Mouse (Mus musculus): ENCODE measurements around the gene Nphs1.
"Not testable (repeated sequence)": the region's sequence is repeated elsewhere in the genome, so short reads cannot be mapped to it uniquely, and the experiment has no call there.

Nphs1 gene

DNA sequence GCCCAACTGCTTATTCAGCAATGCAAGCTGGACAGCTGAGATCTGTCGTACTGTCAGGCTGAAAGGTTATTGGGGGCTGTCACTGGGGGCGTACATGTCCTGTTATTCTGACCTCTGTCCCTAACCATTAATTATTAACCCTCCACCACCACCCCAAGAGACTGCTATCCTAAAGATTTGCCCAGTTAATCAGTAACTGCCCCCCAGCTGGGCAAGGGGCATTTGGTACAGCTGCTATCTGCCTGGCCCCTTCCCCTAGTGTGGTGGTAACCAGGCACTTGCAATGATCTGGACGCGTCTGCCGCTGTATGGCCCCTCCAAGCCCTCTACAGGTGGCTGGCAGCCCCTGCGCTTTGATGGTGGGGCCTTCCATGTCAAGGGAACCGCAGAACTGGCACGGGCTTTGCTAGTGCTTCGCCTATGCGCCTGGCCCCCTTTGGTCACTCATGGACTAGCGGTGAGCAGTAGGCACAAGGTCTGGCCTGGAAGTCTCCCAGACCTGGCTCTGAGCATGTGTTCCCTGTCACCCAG is 35.4 kb downstream of the Nphs1 start, which contains the start of gene Prodh2:
TSS of gene Prodh2 (plus strand) at position 222 of the 531 bp plus-strand sequence.
- DNase-seq: no peak

DNA sequence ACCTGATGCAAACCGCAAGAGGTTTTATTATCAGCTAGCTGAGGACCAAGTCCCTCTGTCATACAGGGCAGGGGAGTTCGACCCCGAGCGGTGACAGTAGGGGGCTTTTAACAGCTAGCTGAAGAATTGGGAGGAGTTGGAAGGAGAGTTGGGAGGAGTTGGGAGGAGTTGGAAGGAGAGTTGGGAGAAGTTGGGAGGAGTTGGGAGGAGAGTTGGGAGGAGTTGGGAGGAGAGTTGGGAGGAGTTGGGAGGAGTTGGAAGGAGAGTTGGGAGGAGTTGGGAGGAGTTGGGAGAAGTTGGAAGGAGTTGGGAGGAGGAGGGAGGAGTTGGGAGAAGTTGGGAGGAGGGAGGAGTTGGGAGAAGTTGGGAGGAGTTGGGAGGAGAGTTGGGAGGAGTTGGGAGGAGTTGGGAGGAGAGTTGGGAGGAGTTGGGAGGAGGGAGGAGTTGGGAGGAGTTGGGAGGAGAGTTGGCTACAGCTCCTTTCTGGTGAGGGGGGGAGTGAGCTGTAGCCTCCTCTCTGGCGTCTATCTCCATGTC is 37.5 kb downstream of the Nphs1 start:
- not testable (repeated sequence) for DNase-seq

DNA sequence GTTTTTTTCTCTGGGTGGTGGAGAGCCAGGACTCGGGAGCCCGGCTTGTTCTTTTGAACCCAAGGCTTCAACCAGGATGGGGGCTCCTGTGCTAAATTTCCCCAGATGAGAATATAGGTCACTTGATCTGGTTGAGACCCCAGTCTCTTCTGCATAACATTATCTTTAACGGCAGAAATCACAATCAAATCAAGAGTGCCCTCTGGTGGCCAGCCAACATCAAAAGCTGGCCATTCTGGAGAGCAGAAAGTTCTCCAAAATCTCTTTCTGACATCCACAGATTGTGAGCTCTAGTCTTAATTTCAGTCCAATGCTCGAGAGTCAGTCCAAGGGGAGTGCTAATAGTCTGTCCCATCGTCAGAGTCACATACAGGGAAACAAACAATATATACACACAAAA is 43.0 kb downstream of the Nphs1 start:
- peak; percentile 38 to 46 for DNase-seq

DNA sequence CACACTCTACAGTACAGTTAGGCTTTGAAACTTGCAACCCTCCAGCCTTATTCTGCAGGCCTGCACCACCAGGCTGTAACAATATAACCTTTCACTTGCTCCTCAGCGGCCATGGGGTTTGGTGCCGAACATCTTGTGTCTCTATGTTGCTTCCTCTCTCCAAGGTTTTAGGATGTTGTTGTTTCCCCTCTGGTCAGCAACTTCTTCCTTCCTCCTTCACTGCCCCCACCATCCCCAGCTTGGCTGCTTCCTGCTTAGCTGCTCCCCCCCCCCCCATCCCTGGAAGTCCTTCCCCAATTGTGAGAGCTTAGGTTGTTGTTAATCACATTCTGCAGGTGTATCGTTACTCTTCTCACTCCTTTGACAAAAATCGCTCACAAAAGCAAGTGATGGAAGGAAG is 49.9 kb downstream of the Nphs1 start:
- no peak for DNase-seq

DNA sequence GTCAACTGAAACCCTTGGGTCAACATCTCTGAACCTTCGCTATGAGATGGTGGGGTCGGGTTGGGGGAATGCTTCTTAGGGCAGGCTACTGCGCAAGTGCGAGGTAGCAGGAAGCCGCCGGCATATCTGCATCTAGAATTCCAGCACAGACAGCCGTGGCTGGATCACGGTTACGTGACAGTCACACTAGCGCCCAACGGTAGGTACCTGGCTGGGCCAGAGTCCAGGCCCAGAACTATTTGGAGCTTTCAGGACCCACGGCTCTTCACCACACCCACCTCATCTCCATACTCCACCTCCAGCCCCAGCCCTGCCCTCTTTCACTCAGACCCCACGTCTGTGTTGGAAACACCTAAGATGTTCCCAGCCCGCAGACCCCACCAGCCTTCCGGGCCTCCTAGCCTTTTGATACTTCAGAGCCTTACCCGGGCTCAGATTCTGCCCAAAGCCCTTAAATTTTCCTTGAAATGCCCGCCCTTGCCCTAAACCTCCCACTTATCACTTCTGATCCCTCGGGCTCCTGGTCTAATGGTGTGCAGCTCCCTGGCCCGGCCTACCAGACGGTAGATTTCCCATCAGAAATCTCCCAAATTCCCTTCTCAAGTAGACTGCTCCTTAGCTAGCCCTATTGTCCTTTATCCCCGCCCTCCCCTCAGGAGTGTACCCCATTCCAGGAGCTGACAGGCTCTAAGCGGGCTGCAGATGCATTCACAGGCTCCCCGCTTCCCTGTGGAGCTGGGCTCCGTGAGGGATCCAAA is 57.1 kb downstream of the Nphs1 start:
- no peak for DNase-seq

DNA sequence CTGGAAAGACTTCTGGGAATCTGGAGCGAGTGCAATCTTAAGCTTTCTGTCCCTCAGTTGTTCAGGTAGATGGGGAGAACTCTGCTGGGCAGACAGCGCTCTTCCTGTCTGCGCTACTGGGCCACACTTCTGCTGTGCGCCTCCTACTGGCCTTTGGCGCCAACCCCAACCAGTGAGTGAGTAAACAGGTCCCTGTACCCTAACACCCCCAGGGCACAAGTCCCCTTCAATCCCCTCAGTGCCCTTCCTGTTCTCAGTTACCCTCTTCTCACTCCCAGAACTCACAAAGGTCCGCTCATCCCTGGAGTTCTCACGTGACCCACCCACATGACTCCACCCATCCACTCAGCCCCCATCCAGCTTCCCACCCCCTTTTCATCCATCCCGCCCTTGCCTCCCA is 60.2 kb downstream of the Nphs1 start:
- no peak for DNase-seq

DNA sequence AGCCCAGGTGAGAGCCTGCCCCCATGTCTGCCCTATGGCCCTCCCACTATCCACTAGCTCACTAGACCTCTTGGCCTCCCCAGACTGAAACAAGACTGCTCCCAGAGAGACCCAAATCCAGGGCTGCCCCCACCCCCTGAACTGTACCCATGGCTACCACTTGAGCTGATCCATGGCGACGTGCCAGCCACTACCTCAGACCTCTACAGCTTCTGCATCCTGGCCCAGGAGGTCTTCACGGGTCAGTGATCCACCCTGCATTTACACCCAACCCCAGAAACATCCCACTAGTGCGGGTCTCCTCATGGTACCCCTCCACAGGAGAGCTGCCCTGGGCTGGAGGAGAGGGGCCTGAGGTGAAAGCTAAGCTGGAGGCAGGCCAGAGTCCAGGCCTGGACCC is 62.3 kb downstream of the Nphs1 start:
- DNase-seq: peak; percentile 60 to 67

DNA sequence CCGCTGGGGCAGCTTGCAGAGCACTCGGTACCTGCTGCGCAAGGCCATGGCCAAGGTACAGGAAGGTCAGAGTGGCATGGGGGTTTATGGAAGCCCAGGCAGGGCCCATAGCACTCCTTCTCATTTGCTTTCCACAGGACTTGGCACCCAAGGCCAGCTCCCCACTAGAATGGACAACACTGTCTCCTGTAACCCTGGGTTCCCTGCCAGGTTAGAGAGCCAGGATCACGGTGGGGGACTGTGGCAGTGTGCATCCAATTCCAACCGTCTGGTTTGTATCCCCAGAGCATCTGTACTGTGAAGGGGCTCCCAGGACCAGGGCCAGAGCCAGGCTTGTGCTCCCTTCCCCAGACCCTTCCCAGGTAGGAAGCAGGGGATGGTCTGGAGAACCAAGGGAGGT is 62.7 kb downstream of the Nphs1 start:
- peak; percentile 79 to 85 for DNase-seq

DNA sequence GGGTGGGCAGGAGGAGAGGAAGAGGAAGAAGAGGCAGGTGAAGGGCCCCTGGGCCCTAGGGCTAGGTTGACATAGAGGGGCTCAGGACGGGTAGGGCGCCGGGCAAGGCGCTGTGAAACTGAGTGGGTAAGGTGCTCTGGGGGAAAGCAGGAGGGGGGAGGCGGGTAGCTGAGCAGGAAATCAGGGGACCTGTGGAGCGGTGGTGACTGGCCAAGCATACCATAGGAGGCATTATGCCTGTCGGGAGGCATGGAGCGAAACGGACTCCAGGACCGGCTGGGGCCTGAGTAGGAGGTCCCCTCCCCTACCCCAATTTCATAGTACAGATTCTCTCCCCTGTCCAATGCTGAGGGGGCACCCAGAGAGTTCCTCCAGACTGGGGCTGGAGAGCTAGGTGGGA is 64.8 kb downstream of the Nphs1 start:
- no peak for DNase-seq

DNA sequence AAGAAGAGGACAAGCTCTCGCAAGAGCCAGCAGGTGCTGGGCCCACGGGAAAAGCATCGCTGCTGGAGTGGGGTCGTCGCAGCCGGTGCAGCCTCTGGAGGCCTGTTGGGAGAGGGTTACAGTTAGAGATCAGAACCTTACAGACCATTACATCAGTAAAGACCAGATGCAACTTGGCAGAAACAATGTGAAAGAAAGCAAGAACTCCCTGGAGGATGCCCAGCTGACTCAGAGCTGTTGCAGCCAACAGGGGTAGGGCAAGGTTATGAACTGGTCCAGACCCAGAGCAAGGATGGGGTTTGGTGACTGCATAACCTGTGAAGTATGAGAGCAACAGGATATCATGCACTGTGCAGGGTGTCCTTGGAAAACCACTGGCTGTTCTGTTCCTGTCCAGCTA is 66.4 kb downstream of the Nphs1 start:
- no peak for DNase-seq

DNA sequence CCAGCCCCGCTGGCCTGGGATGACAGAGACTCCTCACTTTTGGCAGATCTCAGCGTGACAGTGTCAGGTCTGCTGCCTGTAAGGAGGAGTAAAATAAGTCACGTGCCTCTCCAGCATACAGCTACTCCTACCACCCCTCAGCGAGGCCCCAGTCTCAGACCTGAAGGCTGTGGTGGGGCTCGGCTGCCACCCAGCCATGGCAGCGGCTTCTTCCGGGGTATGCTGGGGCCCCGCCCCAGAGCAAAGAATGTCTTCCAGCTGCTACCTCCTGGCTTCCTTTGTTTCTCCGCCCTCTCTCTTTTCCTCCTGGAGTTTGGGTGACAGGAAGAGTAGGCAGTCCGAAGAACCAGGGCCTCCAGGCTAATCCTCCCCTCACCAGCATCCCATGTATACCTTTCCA is 67.8 kb downstream of the Nphs1 start:
- no peak for DNase-seq

DNA sequence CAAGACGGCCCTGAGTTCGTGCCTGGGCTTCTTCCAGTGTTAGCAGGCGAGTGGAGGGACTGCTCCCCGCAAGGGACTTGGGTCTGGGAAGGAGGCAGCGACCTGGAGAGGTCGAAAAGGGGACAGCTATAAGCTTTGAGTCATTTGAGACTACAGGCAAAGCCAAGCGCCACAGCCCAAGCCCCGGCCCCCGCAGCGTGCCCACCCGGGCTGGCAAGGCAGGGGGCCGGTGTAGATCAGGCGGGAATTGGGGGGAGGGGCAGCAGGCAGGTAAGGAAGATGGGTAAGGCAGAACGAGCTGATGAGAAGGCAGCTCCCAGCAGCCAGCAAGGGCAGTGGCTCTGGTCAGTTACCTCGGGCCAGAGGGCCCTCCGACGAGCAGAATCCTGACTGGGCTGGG is 68.3 kb downstream of the Nphs1 start:
- peak in 1 of 2 experiments; percentile 12 for DNase-seq

DNA sequence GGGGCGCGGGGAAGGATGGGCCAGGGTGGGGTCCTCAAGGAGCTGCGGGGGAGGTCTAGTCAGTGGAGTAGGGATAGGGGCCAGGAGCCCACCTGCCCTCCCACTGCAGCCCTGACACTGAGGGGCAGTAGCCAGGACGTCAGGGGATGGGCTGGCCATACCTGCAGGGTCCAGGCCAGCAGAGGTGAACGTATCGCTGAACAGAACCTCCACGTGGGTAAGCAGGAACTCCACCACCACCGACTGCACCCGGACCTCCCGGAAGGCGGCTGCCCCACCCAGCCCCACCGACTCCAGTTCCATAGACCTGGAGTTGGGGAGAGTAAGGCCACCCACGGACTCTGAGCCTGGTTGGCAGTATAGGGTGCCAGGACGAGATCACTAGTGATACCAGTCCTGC is 68.9 kb downstream of the Nphs1 start:
- DNase-seq: no peak

DNA sequence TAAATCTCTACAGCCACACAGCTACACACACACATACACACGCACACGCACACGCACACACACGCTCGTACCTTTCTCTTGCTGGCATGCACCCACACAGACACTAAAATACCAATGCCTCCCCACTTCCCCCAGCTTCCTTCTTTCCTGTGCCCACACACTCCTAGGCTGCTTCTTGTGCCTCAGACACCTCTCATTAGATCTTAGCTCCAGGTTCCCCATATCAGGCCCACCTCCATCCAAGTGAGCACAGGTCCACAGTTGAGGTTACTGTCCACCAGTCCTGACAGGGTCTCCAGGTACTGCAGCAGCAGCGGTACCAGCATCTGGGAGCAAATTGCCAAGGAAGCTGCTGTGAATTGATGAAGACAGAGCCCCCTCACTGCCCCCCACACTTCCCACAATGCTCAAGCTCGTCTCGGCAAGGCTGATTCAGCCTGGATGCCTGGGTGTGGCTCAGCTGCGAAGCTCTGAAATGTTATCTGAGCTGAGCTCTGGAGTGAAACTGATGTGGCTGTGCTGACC is 73.2 kb downstream of the Nphs1 start:
- no peak for DNase-seq

DNA sequence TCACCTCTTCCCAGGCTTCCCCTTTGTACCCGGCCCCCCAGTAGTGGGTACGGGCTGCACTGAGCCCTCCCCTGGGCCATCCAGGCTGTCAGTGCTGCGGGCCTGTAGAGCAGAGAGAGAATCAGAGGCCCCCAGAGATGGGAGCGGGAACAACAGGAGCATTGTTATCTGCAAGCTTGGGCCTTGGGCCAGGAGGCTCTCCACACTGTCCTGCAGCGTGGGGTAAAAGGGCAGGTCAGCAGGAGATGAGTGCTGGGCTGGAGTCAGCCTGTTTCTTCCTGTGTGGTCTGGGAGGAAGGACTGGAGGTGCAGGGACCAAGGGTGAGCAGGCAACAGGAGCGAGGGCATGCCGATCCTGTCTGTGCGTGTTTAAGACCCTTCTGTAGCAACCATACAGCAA is 74.8 kb downstream of the Nphs1 start:
- DNase-seq: peak; percentile 43 to 61

DNA sequence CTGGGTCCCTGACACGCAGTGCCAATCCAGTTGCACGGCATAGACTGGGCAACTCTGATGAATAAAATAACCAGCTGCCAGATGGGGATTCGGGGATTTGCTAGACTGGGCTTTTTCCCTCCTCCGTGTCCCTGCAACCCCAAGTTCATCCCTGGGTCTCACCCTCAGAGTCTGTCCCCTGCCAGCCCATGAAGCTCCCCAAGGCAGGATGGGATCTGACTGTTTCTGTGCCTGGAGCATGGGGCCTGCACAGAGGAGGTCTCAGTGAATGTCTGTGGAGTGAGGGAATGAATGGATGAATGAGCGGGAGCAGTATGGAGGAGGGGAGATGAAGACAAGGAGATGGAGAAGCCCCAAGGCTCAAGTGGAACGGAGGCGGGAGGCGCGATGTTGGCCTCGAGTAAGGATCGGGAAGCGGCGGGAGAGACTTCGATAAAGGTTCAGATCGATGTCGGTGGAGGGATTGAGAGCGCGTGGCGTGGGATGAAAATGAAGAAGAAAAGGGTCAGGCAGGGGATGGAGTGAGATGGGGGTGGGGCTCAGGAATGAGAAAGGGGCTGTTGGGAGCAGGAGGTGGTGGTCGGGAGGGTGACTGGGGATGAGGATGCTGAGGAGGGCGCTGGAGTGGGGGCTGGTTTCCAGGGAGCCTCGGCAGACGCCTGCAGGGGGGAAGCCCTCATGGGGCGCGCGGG is 76.0 kb downstream of the Nphs1 start:
- no peak for DNase-seq

DNA sequence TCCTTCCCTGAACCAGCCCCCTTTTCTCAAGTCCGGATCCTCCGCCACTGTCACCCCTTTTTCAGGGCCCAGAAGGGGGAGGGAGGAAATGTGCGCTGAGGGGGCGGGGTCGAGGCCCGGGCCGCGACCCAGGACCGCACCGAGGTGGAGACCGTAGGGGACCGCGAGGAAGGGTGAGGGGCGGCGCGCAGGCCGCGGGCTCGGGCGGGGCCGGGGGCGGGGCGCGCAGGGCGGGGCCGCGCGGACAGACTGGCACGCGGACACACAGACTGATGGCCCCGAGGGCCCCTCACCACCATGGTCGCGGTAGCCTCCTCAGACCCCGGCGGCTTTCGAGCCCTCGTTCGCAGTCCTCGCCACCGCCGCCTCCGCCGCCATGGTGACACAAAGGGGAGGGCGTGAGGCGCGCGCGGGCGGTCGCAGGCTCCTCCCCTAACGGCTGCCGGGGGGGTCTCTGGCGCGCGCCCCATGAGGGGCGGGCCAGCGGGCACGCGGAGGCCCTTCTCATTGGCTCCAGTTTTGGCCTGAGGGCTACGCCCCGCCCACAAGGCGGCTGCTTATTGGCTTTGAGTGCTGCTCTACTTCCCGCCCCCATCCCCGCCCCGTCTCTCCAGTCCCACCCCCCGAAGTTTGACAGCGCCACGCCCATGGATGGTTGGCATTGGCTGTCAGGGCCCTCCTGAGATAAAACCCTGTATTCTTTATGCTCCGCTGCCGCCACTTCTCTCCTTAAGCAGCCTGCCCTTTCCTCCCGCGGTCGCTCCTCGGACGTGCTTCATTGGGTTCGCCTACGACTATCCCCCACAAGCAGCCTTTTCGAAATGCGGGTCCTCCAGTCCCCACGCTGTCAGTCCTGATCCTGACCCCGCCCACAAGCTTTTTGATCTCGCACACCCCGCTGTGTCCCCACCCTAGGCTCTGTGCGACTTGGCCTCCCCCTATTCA is 76.8 kb downstream of the Nphs1 start, which contains the start of gene Arhgap33:
TSS of gene Arhgap33 (minus strand) at position 428 of the 945 bp plus-strand sequence.
- peak; percentile 99 for DNase-seq

Measured in cerebellum, postnatal 10 days (tissue).